Mouse (Mus musculus): Measurements from ENCODE around the gene Pex1.
"Not testable (repeated sequence)": the region's sequence is repeated elsewhere in the genome, so short reads cannot be mapped to it uniquely, and the experiment has no call there.

The Pex1 gene

DNA sequence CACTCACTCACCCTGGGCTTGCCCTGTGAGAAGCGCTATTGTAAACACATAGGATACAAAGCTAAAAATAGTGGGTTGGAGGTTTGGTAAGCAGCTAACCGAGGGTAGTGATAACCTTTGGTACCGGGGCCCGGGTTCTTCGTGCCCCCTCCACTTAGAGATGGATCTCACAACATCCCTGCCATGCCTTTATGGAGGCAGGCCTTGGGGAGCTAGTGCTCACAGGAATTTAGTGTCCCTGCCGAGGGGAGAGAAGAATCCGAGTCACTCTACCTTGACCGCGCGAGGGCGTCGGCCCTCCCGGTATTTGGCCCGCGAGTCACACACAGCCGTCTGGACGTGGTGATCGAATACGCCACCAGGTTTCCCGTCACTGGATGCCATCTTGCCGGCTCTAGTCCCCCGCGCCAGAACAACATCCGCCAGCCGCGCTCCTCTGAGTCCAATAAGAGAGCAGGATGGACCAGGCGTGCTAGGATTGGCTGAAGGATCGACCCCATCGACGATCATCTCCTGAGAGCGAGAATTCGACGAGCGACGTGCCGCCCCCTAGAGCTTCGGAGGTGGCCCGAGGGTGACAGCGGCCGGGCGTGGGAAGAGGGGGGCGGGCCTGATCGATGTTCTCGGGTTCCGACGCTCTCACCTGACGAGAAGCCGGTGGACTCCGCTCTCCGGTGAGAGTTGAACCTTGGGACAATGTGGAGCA lies at the start of gene Pex1:
Gene Pex1, plus strand, starts transcription at position 374 of the 706 bp plus-strand sequence.
- DNase-seq (ENCODE audit: low spot score): peak; percentile 97

DNA sequence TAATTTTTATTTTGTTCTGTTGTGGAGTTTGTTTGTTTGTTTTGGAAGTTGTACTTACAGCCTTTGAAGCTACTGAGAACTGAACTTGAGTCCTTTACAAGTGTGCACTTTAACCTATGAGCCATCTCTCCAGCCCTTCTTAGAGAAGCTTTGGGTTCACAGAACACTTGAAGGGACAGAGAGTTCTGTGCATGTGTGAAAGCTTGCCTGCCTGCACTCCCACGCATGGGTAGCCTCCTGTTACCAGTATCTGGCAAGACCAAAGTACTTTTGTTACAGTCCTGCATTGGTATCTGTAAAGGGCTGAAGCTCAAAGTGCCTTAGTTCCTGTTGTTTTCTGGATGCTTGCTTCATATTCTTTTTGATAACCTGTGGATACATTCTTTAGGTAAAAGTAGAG lies 49.6 kb upstream of the Pex1 start:
- DNase-seq (ENCODE audit: low spot score): no peak

DNA sequence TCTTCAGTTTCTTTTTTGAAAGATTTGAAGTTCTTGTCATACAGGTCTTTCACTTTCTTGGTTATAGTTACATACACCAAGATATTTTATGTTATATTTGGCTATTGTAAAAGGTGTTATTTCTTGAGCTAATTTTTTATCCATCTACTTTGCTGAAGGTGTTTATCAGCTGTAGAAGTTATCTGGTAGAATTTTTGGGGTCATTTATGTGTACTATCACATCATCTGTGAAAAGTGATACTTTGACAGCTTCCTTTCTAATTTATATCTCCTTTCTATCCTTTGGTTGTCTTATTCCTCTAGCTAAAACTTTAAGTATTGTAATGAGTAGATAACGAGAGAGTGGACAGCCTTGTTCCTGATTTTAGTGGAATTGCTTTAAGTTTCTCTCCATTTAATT lies 44.4 kb upstream of the Pex1 start:
- no peak for DNase-seq (ENCODE audit: low spot score)

- DNase-seq (ENCODE audit: low spot score): no peak
Measured at GRCm38 (mm10) chr5:3554198-3554597, 41.7 kb upstream of the Pex1 start.

DNA sequence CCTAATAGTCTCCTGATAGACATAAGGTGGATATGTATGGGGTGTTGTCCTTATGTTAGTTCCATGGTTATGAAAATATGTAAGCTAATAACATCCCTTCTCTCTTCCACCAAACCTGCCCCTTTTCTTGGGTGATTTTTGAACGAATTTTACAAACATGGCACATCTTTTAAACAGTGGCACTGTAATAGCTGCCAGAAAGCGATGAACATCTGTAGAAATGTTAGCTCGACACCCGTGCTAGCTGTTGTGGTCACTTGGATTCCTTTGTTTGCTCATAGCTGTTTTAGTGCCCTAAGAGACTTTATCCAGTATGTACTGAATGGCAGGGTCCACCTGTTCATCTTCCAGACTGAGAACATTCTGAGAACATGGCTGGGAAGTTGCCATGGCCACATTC lies 24.6 kb upstream of the Pex1 start, which contains the start of gene 1700109H08Rik:
Gene 1700109H08Rik, plus strand, starts transcription at position 301 of the 400 bp plus-strand sequence.
- no peak for DNase-seq (ENCODE audit: low spot score)

DNA sequence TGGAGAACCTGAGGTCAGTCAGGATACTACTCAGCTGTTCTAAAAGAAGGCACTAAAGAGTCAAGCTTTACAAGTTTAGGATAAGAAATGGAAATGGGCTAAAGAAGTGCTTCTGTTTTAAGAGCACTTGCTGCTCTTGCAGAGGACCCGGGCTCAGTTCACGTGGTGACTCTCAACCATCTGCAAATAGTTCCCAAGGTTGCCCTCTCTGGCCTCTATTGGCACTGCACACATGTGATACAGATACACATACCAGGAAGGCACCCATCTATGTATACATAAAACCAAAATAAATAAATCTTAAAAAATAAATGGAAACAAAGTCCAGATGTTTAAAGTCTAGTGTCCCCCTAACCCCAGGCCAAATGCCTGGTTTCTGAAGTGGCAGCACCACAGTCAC lies 21.0 kb upstream of the Pex1 start:
- DNase-seq (ENCODE audit: low spot score): no peak

DNA sequence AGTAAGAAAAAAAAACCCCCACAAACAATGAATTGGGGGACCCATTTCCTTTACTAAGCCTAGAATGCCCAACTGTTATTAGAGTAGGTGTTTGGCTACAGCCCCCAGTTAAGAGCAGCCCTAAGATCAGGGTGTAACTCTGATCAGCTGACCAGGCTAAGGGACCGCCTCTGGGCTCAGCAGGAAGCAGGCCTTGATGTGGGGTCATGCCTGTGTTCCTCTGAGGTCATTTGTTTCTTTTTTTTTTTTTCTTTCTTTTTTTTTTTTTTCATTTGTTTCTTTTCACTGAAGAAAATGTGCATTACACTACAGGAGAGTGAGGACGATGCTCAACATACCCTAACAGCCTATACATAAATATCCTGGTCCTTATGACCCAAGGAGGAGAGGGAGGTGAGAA lies 17.9 kb upstream of the Pex1 start:
- DNase-seq (ENCODE audit: low spot score): no peak

GRCm38 (mm10) chr5:3579066-3579465 lies 16.8 kb upstream of the Pex1 start:
- DNase-seq (ENCODE audit: low spot score): no peak

- DNase-seq (ENCODE audit: low spot score): peak; percentile 77
Measured at GRCm38 (mm10) chr5:3596399-3596766, 517 bp downstream of the Pex1 start, which contains the start of gene Rbm48. Gene Rbm48 (minus strand): TSS chr5:3596585.

DNA sequence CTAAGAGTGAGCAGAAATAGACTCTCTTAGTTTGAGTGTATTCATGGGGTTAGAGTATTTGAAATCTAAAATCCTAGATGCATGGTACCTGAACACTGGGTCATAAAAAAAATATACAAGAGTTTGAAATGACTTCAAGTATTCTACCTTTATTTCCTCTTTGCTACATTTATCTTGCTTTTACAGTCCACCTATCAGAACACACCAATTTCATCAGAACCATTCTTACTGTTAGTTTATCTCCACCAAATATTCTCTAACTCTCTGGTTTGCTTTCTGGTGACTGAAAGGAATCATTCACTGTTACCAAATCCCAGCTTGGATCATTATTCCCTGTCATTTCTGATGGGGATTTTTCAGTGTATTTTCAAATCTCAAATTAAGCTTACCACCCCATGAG lies 1.3 kb downstream of the Pex1 start:
- DNase-seq (ENCODE audit: low spot score): no peak

DNA sequence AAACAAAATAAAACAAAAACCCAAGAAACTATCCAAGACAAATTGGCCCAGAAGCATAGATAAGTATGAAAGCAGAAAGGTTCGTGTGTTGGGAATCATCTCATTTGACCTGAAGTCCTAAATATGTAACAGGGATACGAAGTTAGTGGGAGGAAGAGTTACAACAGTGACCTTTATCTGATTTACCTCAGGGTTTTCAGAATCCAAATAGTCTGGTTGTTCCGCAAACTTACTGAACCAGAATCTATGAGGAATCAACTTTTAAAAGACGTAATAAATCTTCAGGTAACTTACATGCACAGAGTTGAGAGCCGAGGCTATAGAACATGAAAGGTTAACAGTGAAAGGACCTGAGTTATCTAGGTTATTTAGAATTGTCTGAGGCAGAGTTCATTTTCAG lies 2.9 kb downstream of the Pex1 start:
- DNase-seq (ENCODE audit: low spot score): no peak

- DNase-seq (ENCODE audit: low spot score): no peak
Measured at GRCm38 (mm10) chr5:3600298-3600697, 4.4 kb downstream of the Pex1 start.

- DNase-seq (ENCODE audit: low spot score): no peak
Measured at GRCm38 (mm10) chr5:3600790-3601189, 4.9 kb downstream of the Pex1 start.

DNA sequence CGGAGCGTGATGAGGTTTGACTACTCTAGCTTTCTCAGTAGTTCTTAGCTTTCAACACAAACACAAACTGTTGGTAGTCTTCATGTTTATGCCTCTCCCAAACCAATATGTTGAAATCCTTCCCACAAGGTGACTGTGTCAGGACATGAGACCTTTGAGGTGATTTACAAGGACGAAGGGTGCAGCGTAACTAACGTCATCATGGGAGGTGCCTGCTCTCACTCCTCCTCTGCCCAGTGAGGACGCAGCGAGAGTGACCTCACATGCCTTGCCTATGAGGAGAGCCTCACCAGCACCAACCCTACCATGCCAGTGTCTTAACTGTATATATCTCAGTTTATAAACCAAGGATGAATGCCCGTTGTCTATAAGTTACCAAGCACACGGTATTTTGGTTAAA lies 11.2 kb downstream of the Pex1 start:
- no peak for DNase-seq (ENCODE audit: low spot score)

DNA sequence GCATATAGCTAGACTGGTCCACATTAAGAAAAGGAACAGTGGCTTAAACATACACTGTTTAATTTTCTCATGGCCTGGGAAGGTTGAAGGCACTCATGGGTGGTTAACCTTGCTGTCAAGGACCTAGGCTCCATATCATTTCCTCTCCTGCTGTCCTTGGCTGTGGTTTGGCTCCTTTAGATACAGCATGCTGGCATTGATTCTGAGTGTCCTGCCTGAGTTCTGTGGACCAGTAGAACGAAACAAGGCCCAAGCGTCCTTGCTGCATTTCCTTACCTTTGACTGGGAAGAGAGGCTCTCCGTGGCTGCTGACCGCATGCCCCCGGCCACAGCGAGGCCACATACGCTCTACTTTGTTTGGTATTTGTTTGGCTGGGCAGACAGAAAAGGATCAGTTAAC lies 13.4 kb downstream of the Pex1 start:
- no peak for DNase-seq (ENCODE audit: low spot score)

- DNase-seq (ENCODE audit: low spot score): not testable (repeated sequence)
Measured at GRCm38 (mm10) chr5:3611835-3612234, 16.0 kb downstream of the Pex1 start.

DNA sequence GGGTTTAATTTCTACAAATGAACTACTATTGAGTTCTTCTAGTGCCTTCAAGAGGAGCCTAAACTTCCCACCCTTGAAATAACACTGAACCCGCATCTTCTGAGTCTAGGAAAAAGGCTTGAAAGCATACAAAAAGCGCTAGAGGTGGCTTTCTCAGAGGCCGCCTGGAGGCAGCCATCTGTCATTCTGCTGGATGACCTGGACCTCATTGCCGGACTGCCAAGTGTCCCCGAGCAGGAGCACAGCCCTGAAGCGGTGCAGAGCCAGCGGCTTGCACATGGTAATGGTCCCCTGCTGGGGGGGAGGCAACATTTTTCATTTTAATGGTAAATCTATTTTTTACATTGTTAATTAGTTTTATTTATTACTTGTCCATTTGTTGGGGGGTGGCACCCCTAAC lies 24.6 kb downstream of the Pex1 start:
- no peak for DNase-seq (ENCODE audit: low spot score)

GRCm38 (mm10) chr5:3630055-3630454 lies 34.2 kb downstream of the Pex1 start:
- DNase-seq (ENCODE audit: low spot score): no peak

GRCm38 (mm10) chr5:3631512-3632271 lies 35.8 kb downstream of the Pex1 start:
- DNase-seq (ENCODE audit: low spot score): no peak

GRCm38 (mm10) chr5:3632285-3632684 lies 36.4 kb downstream of the Pex1 start:
- no peak for DNase-seq (ENCODE audit: low spot score)

DNA sequence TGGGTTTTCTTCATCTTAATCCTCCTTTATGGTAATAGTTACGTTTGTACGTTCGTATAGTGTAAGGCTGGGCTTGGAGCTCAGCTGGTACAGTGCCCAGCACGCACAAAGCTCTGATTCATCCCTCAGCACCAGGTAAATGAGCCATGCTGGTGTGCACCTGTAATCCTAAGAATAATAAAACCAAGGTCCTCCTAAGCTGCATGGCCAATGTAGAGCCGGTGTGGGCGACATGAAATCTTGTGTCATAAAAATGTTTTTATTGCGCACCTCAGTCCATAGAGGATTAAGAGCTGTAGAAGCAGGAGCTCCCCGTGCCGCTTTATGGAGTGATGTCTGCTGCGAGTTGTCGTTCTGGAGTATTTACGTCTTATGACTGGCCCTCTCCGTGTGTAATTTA lies 37.4 kb downstream of the Pex1 start:
- DNase-seq (ENCODE audit: low spot score): no peak

DNA sequence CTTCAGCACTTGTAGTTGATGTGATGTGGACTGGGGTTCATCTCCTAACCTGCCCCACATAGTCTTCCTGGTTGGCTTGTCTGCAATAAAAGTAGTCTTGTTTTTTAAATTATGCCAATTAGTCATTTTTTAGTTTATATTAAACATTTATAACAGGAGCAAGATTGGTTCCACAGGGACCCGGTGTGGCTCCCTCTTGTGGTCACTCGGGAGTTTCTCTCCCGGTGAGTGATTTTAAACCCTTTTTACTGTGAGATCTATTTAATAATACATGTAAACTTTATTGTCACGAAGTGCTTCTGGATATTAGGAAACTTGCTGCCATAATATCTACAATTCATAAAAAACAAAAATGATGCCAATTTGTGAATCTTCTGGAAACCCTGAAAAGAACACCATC lies 38.1 kb downstream of the Pex1 start:
- DNase-seq (ENCODE audit: low spot score): peak; percentile 7

- DNase-seq (ENCODE audit: low spot score): no peak
Measured at GRCm38 (mm10) chr5:3635286-3635685, 39.4 kb downstream of the Pex1 start.

GRCm38 (mm10) chr5:3644621-3645020 lies 48.8 kb downstream of the Pex1 start:
- DNase-seq (ENCODE audit: low spot score): no peak
